In the genomic region with DNA sequence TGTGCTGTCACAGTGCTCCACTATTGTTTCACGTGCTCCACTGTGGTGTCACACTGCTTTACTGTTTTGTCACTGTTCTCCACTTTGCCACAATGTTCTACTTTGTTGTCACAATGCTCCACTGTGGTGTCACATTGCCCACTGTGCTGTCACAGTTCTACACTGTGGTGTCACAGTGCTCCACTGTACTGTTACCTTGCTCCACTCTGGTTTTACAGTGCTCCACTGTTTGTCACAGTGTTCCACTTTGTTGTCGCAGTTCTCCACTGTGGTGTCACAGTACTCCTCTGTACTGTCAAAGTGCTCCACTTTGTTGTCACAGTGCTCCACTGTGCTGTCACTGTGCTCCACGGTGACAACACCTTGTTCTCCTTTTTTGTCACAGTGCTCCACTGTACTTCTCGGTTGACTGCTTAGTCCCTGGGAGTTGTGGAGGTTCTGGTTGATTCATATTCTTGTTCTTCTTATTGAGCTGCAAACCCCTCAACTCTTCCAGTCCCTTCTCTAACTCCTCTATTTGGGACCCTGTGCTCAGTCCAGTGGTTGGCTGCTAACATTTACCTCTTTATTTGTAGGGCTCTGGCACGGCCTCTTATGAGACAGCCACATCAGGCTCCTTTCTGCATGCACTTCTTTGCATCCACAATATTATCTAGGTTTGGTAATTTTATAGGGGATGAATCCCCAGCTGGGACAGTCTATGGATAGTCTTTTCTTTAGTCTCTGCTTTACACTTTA, we compare ENCODE assay signal across 11 mouse cellular contexts.
A peak's percentile ranks its signal among the peaks of the same experiment; 100 is the strongest.
DNase-seq lines count a peak whose midpoint lies in the region; ATAC-seq and TF ChIP-seq lines count a peak whose summit lies in the region.
"Had no signal": no experiment of that assay in that cellular context is flagged by ENCODE, and none has a peak within 500 bp of the region (broad histone marks: within the 10 kb centered on the region; RNA-seq: fewer than 3 reads in every experiment).

No protein-coding gene starts in this region.

- no peaks in the 10 kb centered on the region for H3K27me3 ChIP-seq in hindbrain, embryonic 12.5 days
- H3K27me3 ChIP-seq in hindbrain, embryonic 16.5 days (replicated peaks; ENCODE audit: control insufficient read depth, insufficient read depth, low read length), result no peaks in the 10 kb centered on the region
- H3K27me3 ChIP-seq in Patski, result no peaks in the 10 kb centered on the region
- H3K27me3 ChIP-seq in megakaryocyte, embryonic 14.5 days (replicated peaks), result no peaks in the 10 kb centered on the region
- H3K27me3 ChIP-seq: liver, embryonic 15.5 days had no signal

- WGBS in hindbrain, embryonic 12.5 days, result 67% methylated on average over 5 of the region's 5 CpGs
- WGBS in hindbrain, embryonic 16.5 days, result 78% methylated on average over 5 of the region's 5 CpGs

- H3K9me3 ChIP-seq in hindbrain, embryonic 12.5 days (replicated peaks), result peaks cover 69% of the 10 kb centered on the region
- peaks cover 58% of the 10 kb centered on the region for H3K9me3 ChIP-seq in hindbrain, embryonic 16.5 days (ENCODE audit: control insufficient read depth, low read length)
- peaks cover 57% of the 10 kb centered on the region for H3K9me3 ChIP-seq in megakaryocyte, embryonic 14.5 days

- no peak overlapping the region for H3K27ac ChIP-seq in hindbrain, embryonic 12.5 days
- H3K27ac ChIP-seq in hindbrain, embryonic 16.5 days (ENCODE audit: low read depth, low read length), result no peak overlapping the region
- H3K27ac ChIP-seq: heart, adult 2 months; liver, embryonic 15.5 days had no signal

- DNase-seq in Patski (ENCODE audit: low read depth, low spot score), result no peak
- no peak for DNase-seq in layer of hippocampus, postnatal 36 days
- DNase-seq in spleen, adult 12 weeks (ENCODE audit: low spot score), result no peak
- no peak for DNase-seq in adrenal gland, postnatal 25 days
- DNase-seq: cerebellum, adult 11 months had no signal

- CTCF ChIA-PET in Patski (lab: Charles Lee), result no interaction called here

- no peak overlapping the region for H3K9ac ChIP-seq in hindbrain, embryonic 12.5 days
- no peak overlapping the region for H3K9ac ChIP-seq in hindbrain, embryonic 16.5 days (ENCODE audit: low read depth, low read length)
- H3K9ac ChIP-seq: liver, embryonic 15.5 days had no signal

- H3K36me3 ChIP-seq in hindbrain, embryonic 12.5 days, result no peaks in the 10 kb centered on the region
- H3K36me3 ChIP-seq in hindbrain, embryonic 16.5 days (ENCODE audit: control insufficient read depth, insufficient read depth, low read length), result no peaks in the 10 kb centered on the region
- H3K36me3 ChIP-seq in megakaryocyte, embryonic 14.5 days (replicated peaks; ENCODE audit: low read length), result no peaks in the 10 kb centered on the region
- H3K36me3 ChIP-seq: liver, embryonic 15.5 days had no signal

- ATAC-seq in hindbrain, embryonic 12.5 days (ENCODE audit: low FRiP score), result peak; percentile 48
- no peak for ATAC-seq in hindbrain, embryonic 16.5 days
- peak; percentile 7 for ATAC-seq in Patski
- 0 out of 2 replicates have a peak, but pooled peaks have one; percentile 5 for ATAC-seq in erythroid progenitor cell, adult 5-6 weeks (replicated peaks; ENCODE audit: low FRiP score, poor library complexity, severe bottlenecking)

- POLR2A ChIA-PET in Patski (lab: Charles Lee), result no interaction called here

- no peak overlapping the region for H3K4me3 ChIP-seq in hindbrain, embryonic 12.5 days
- no peak overlapping the region for H3K4me3 ChIP-seq in hindbrain, embryonic 16.5 days (ENCODE audit: low read length)
- peak overlapping the region; percentile 2 for H3K4me3 ChIP-seq in megakaryocyte, embryonic 14.5 days (replicated peaks)
- H3K4me3 ChIP-seq: heart, adult 2 months; liver, embryonic 15.5 days had no signal

- in situ Hi-C loops in Patski (cut with MboI; ENCODE audit: low pct_unique_long_range_greater_than_20kb), result no loop called here

- TF ChIP-seq CTCF in Patski (IDR thresholded peaks at IDR 0.05), result no peak

- H3K4me2 ChIP-seq in hindbrain, embryonic 12.5 days (replicated peaks), result no peak overlapping the region
- no peak overlapping the region for H3K4me2 ChIP-seq in hindbrain, embryonic 16.5 days (ENCODE audit: low read length)
- H3K4me2 ChIP-seq: liver, embryonic 15.5 days had no signal

- H3K4me1 ChIP-seq in hindbrain, embryonic 12.5 days, result no peaks in the 10 kb centered on the region
- no peaks in the 10 kb centered on the region for H3K4me1 ChIP-seq in hindbrain, embryonic 16.5 days (ENCODE audit: control insufficient read depth, insufficient read depth, low read depth, low read length)
- H3K4me1 ChIP-seq in megakaryocyte, embryonic 14.5 days, result no peaks in the 10 kb centered on the region; the same call in 1 of the 2 replicates
- H3K4me1 ChIP-seq: liver, embryonic 15.5 days had no signal
